Mouse (Mus musculus) kidney, postnatal 0 days (tissue): ENCODE data around the gene Guca1a. TPM values are rescaled to one million over a fixed set of nuclear protein-coding genes. Genes with fewer than 3 reads are reported as not detected.

ENCODE experiments used
- ATAC-seq: fragments of 200-750 bp; cut with Nextera tagmentation; replicated peaks from 2 replicates; pipeline ENCODE4 v1.8.0; 2017; ENCODE audit warnings: low read depth, moderate number of reproducible peaks, moderate TSS enrichment, moderate library complexity; ENCODE audit not compliant: low FRiP score
- DNase-seq: peaks from one replicate; pipeline ENCODE4 v3.0.0-alpha.2; 2016; ENCODE audit warnings: low spot score
- H3K27ac ChIP-seq: fragments of 300-500 bp; sonication (generic); 2 replicates; pipeline ENCODE4 v1.5.1; 2014; ENCODE audit warnings: mild to moderate bottlenecking
- H3K27me3 ChIP-seq: fragments of 300-500 bp; sonication (generic); 2 replicates; pipeline ENCODE4 v1.6.1; 2014; ENCODE audit warnings: low read length, mixed read lengths; ENCODE audit not compliant: insufficient read depth
- H3K36me3 ChIP-seq: fragments of 300-500 bp; sonication (generic); 2 replicates; pipeline ENCODE4 v1.6.1; 2014; ENCODE audit warnings: low read length, mixed read lengths; ENCODE audit not compliant: insufficient read depth
- H3K4me1 ChIP-seq: fragments of 300-500 bp; sonication (generic); replicated peaks from 2 replicates; pipeline ENCODE4 v1.6.1; 2014; ENCODE audit warnings: antibody characterized with exemption, low read length, mixed read lengths; ENCODE audit not compliant: insufficient read depth
- H3K4me2 ChIP-seq: fragments of 300-500 bp; sonication (generic); 2 replicates; pipeline ENCODE4 v1.6.1; 2014; ENCODE audit warnings: mild to moderate bottlenecking, low read length, moderate library complexity, mixed read lengths
- H3K4me3 ChIP-seq: fragments of 300-500 bp; sonication (generic); replicated peaks from 2 replicates; pipeline ENCODE4 v1.5.1; 2014; ENCODE audit warnings: low read depth, low read length
- H3K9ac ChIP-seq: fragments of 300-500 bp; sonication (generic); 2 replicates; pipeline ENCODE4 v1.6.1; 2014; ENCODE audit warnings: low read depth, low read length
- H3K9me3 ChIP-seq: fragments of 300-500 bp; sonication (generic); replicated peaks from 2 replicates; pipeline ENCODE4 v1.6.1; 2016; ENCODE audit warnings: low read length, inconsistent platforms, mixed read lengths
- CTCF ChIP-seq: IDR thresholded peaks from 2 replicates; pipeline ENCODE4 v1.5.1; 2016; ENCODE audit warnings: antibody characterized with exemption, low read depth, mild to moderate bottlenecking, moderate library complexity
- WGBS: fragments of 180-500 bp; shearing (Covaris S2); extraction: QIAGEN DNeasy Blood & Tissue Kit; methylation state at CpG from one replicate; pipeline ENCODE4 v1.1.7; 2014; 5-methylcytosine and 5-hydroxymethylcytosine counted together
- polyA plus RNA-seq: library from polyadenylated mRNA; unstranded; fragments of >200 nt; fragmentation: Nextera tagmentation; extraction: Ambion mirVana; gene quantifications from 2 replicates; pipeline ENCODE4 v1.2.1, GENCODE M21; 2015

Guca1a gene
- polyA plus RNA-seq, 1 experiment from 2014 or later = 3.9 TPM

- Histone ChIP-seq H3K27ac (no peak overlapping the region), H3K4me3 (no peak overlapping the region), H3K9ac (no peak overlapping the region), H3K27me3 (no peaks in the 10 kb centered on the region), H3K36me3 (peaks cover 24% of the 10 kb centered on the region; the same call in 1 of the 2 replicates), H3K4me2 (no peak overlapping the region), H3K4me1 (no peaks in the 10 kb centered on the region), H3K9me3 (no peaks in the 10 kb centered on the region)
- WGBS = 67% methylated on average over 11 of the region's 11 CpGs
- DNase-seq (no peak), ATAC-seq (no peak)
- TF ChIP-seq CTCF = no peak
Measured at GRCm38 (mm10) chr17:47381917-47382316, 18.5 kb downstream of the Guca1a start.

GRCm38 (mm10) chr17:47378133-47378532 lies 22.3 kb downstream of the Guca1a start:
- Histone ChIP-seq H3K9ac (no peak overlapping the region), H3K36me3 (peaks cover 51% of the 10 kb centered on the region), H3K27ac (no peak overlapping the region), H3K9me3 (no peaks in the 10 kb centered on the region), H3K4me2 (no peak overlapping the region), H3K4me1 (no peaks in the 10 kb centered on the region), H3K4me3 (no peak overlapping the region), H3K27me3 (no peaks in the 10 kb centered on the region)
- TF ChIP-seq CTCF = peak; percentile 23; the same call in 1 of the 2 replicates
- DNase-seq (no peak), ATAC-seq (no peak)
- 83% methylated on average over 15 of the region's 15 CpGs for WGBS

- no peak for ATAC-seq
- WGBS = 79% methylated on average over 6 of the region's 6 CpGs
- no peaks in the 10 kb centered on the region for H3K9me3 ChIP-seq
- no peak overlapping the region for H3K4me2 ChIP-seq
- no peak for TF ChIP-seq CTCF
- H3K27ac ChIP-seq = no peak overlapping the region
- H3K36me3 ChIP-seq = peaks cover 56% of the 10 kb centered on the region
- DNase-seq = no peak
- H3K27me3 ChIP-seq = no peaks in the 10 kb centered on the region
- no peak overlapping the region for H3K9ac ChIP-seq
- H3K4me3 ChIP-seq = no peak overlapping the region
- H3K4me1 ChIP-seq = no peaks in the 10 kb centered on the region
Measured at GRCm38 (mm10) chr17:47376779-47377280, 23.6 kb downstream of the Guca1a start.

- 84% methylated on average over 6 of the region's 6 CpGs for WGBS
- no peak overlapping the region for H3K4me3 ChIP-seq
- no peak for TF ChIP-seq CTCF
- H3K9me3 ChIP-seq = no peaks in the 10 kb centered on the region
- H3K27me3 ChIP-seq = no peaks in the 10 kb centered on the region
- DNase-seq = no peak
- H3K36me3 ChIP-seq = peaks cover 45% of the 10 kb centered on the region
- no peaks in the 10 kb centered on the region for H3K4me1 ChIP-seq
- H3K4me2 ChIP-seq = no peak overlapping the region
- no peak for ATAC-seq
- H3K27ac ChIP-seq = no peak overlapping the region
- H3K9ac ChIP-seq = no peak overlapping the region
Measured at GRCm38 (mm10) chr17:47373991-47374390, 26.4 kb downstream of the Guca1a start.

- no peak overlapping the region for H3K9ac ChIP-seq
- DNase-seq = peak; percentile 88
- H3K36me3 ChIP-seq = peaks cover 29% of the 10 kb centered on the region
- H3K9me3 ChIP-seq = no peaks in the 10 kb centered on the region
- no peak overlapping the region for H3K4me3 ChIP-seq
- H3K4me2 ChIP-seq = no peak overlapping the region
- ATAC-seq = peak; percentile 75
- 5% methylated on average over 4 of the region's 4 CpGs for WGBS
- TF ChIP-seq CTCF = peak; percentile 92
- H3K4me1 ChIP-seq = no peaks in the 10 kb centered on the region
- H3K27me3 ChIP-seq = no peaks in the 10 kb centered on the region
- H3K27ac ChIP-seq = no peak overlapping the region
Measured at GRCm38 (mm10) chr17:47371451-47371850, 28.9 kb downstream of the Guca1a start.

DNA sequence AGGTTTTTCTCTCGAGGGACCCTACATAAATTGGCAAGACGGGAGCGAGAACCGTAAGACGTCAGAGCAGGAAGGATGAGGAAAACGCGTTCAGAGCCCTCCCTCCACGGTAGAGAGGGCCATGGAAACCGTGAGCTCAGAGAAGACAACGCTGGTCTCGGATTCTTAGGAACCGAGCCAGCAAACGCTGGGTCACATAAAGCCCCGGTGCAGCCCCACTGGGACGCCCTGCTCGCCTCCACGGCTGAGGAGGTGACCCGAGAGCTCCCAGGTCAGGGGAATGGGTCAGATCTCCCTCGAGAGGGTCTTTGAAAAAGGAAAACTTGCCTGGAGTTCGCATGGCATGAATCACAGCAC lies 31.3 kb downstream of the Guca1a start:
- Histone ChIP-seq H3K4me2 (peak overlapping the region; percentile 97), H3K4me1 (no peaks in the 10 kb centered on the region), H3K27ac (0 out of 2 replicates have a peak overlapping the region, but pooled peaks have one; percentile 14), H3K4me3 (peak overlapping the region; percentile 80), H3K36me3 (peaks cover 7% of the 10 kb centered on the region; the same call in 1 of the 2 replicates), H3K9ac (peak overlapping the region; percentile 64), H3K27me3 (no peaks in the 10 kb centered on the region), H3K9me3 (no peaks in the 10 kb centered on the region)
- no peak for DNase-seq
- no peak for TF ChIP-seq CTCF
- ATAC-seq = peak; percentile 34; the same call in 1 of the 2 replicates
- 1% methylated on average over 20 of the region's 20 CpGs for WGBS
